29 mouse cellular contexts compared by ENCODE assay signal in genomic region chr7:96626338-96626737, GRCm38 (mm10).
A peak's percentile ranks its signal among the peaks of the same experiment; 100 is the strongest.
DNase-seq lines count a peak whose midpoint lies in the region; ATAC-seq and TF ChIP-seq lines count a peak whose summit lies in the region.
"Had no signal": no experiment of that assay in that cellular context is flagged by ENCODE, and none has a peak within 500 bp of the region (broad histone marks: within the 10 kb centered on the region; RNA-seq: fewer than 3 reads in every experiment).

No protein-coding gene starts in this region.

- no peaks in the 10 kb centered on the region for H3K36me3 ChIP-seq in heart, postnatal 0 days (replicated peaks; ENCODE audit: control insufficient read depth, insufficient read depth, low read length)
- H3K36me3 ChIP-seq in lung, postnatal 0 days (ENCODE audit: insufficient read depth, low read length): no peaks in the 10 kb centered on the region
- H3K36me3 ChIP-seq: embryonic facial prominence, embryonic 15.5 days; heart, embryonic 13.5 days; limb, embryonic 10.5 days; limb, embryonic 15.5 days; liver, embryonic 13.5 days; midbrain, embryonic 13.5 days; stomach, embryonic 15.5 days had no signal

- H3K9ac ChIP-seq in heart, postnatal 0 days (replicated peaks; ENCODE audit: low read depth, low read length): no peak overlapping the region
- H3K9ac ChIP-seq in lung, postnatal 0 days (replicated peaks; ENCODE audit: low read depth): no peak overlapping the region
- H3K9ac ChIP-seq: embryonic facial prominence, embryonic 15.5 days; forebrain, embryonic 13.5 days; heart, embryonic 13.5 days; hindbrain, embryonic 14.5 days; limb, embryonic 15.5 days; liver, embryonic 13.5 days; midbrain, embryonic 13.5 days; stomach, embryonic 15.5 days had no signal

- TF ChIP-seq CTCF in heart, postnatal 0 days (IDR thresholded peaks at IDR 0.05; ENCODE audit: low read depth): no peak
- no peak for TF ChIP-seq CTCF in lung, postnatal 0 days (IDR thresholded peaks at IDR 0.05)

- no peak overlapping the region for H3K4me2 ChIP-seq in heart, postnatal 0 days (ENCODE audit: low read depth, low read length)
- no peak overlapping the region for H3K4me2 ChIP-seq in lung, postnatal 0 days (replicated peaks; ENCODE audit: low read depth, low read length)
- H3K4me2 ChIP-seq: embryonic facial prominence, embryonic 15.5 days; forebrain, embryonic 13.5 days; heart, embryonic 13.5 days; hindbrain, embryonic 14.5 days; limb, embryonic 15.5 days; liver, embryonic 13.5 days; midbrain, embryonic 13.5 days; stomach, embryonic 15.5 days had no signal

- H3K27me3 ChIP-seq in heart, postnatal 0 days (ENCODE audit: control insufficient read depth, insufficient read depth, low read length): no peaks in the 10 kb centered on the region; the same call in 1 of the 2 replicates
- no peaks in the 10 kb centered on the region for H3K27me3 ChIP-seq in lung, postnatal 0 days (replicated peaks; ENCODE audit: insufficient read depth, low read length)
- H3K27me3 ChIP-seq: embryonic facial prominence, embryonic 15.5 days; forebrain, embryonic 13.5 days; limb, embryonic 15.5 days; liver, embryonic 13.5 days; midbrain, embryonic 13.5 days; stomach, embryonic 15.5 days had no signal

- ATAC-seq in heart, postnatal 0 days (ENCODE audit: insufficient read depth, low read depth): 0 out of 2 replicates have a peak, but pooled peaks have one; percentile 36
- ATAC-seq in lung, postnatal 0 days: no peak
- ATAC-seq: activated CD4-positive, CD25-positive, alpha-beta regulatory T cell, adult 4 months; CD4-positive, CD25-positive, alpha-beta regulatory T cell, adult 4 months; forebrain, embryonic 13.5 days; intestine, postnatal 0 days; midbrain, embryonic 13.5 days had no signal

- WGBS in heart, postnatal 0 days: 74% methylated on average over 3 of the region's 3 CpGs
- 70% methylated on average over 3 of the region's 3 CpGs for WGBS in lung, postnatal 0 days

- H3K9me3 ChIP-seq in heart, postnatal 0 days (replicated peaks; ENCODE audit: control insufficient read depth, low read length): no peaks in the 10 kb centered on the region
- H3K9me3 ChIP-seq in lung, postnatal 0 days (ENCODE audit: low read length): no peaks in the 10 kb centered on the region
- H3K9me3 ChIP-seq: embryonic facial prominence, embryonic 15.5 days; forebrain, embryonic 13.5 days; heart, embryonic 13.5 days; limb, embryonic 10.5 days; limb, embryonic 15.5 days; liver, embryonic 13.5 days; midbrain, embryonic 13.5 days; stomach, embryonic 15.5 days had no signal

- TF ChIP-seq EP300 in heart, postnatal 0 days (IDR thresholded peaks at IDR 0.05; ENCODE audit: low read depth): no peak
- no peak for TF ChIP-seq EP300 in lung, postnatal 0 days (IDR thresholded peaks at IDR 0.05)

- peak; percentile 22 for DNase-seq in gastrocnemius, postnatal 10 days
- DNase-seq in gastrocnemius, postnatal 4 days (ENCODE audit: low spot score in 2 of 2): no peak
- no peak for DNase-seq in heart, postnatal 0 days (ENCODE audit: low spot score)
- DNase-seq in heart, adult 18-20 months: no peak
- peak; percentile 14 for DNase-seq in lung, postnatal 10 days
- no peak for DNase-seq in lung, postnatal 0 days (ENCODE audit: low spot score)
- no peak for DNase-seq in testis, postnatal 14 days (ENCODE audit: low spot score)
- no peak for DNase-seq in spleen, postnatal 4 days (ENCODE audit: low spot score in 2 of 2)
- DNase-seq: adrenal gland, adult 2 months; adrenal gland, postnatal 36 days; cerebellum, adult 18-20 months; cerebellum, postnatal 10 days; kidney, adult 9 months; kidney, postnatal 10 days; liver, embryonic 13.5 days; lung, adult 18-20 months; thymus, postnatal 14 days had no signal

- H3K4me1 ChIP-seq in heart, postnatal 0 days (ENCODE audit: control insufficient read depth, insufficient read depth): no peaks in the 10 kb centered on the region
- no peaks in the 10 kb centered on the region for H3K4me1 ChIP-seq in lung, postnatal 0 days (ENCODE audit: insufficient read depth, low read depth, low read length)
- H3K4me1 ChIP-seq: embryonic facial prominence, embryonic 15.5 days; heart, embryonic 13.5 days; limb, embryonic 15.5 days; liver, embryonic 13.5 days; megakaryocyte, embryonic 14.5 days; midbrain, embryonic 13.5 days; stomach, embryonic 15.5 days had no signal

- no peak overlapping the region for H3K4me3 ChIP-seq in heart, postnatal 0 days (ENCODE audit: low read depth, low read length)
- H3K4me3 ChIP-seq in lung, postnatal 0 days (ENCODE audit: low read depth, low read length): no peak overlapping the region
- H3K4me3 ChIP-seq: embryonic facial prominence, embryonic 15.5 days; forebrain, embryonic 13.5 days; heart, embryonic 13.5 days; limb, embryonic 10.5 days; limb, embryonic 15.5 days; liver, embryonic 13.5 days; megakaryocyte, embryonic 14.5 days; midbrain, embryonic 13.5 days; stomach, embryonic 15.5 days had no signal

- H3K27ac ChIP-seq in heart, postnatal 0 days (ENCODE audit: low read depth): no peak overlapping the region
- no peak overlapping the region for H3K27ac ChIP-seq in lung, postnatal 0 days (ENCODE audit: low read length)
- H3K27ac ChIP-seq: embryonic facial prominence, embryonic 15.5 days; forebrain, embryonic 13.5 days; heart, embryonic 13.5 days; hindbrain, embryonic 14.5 days; limb, embryonic 10.5 days; limb, embryonic 15.5 days; liver, embryonic 13.5 days; midbrain, embryonic 13.5 days; stomach, embryonic 15.5 days had no signal

Comparison
In these comparisons a context has a peak if more than half of its experiments do, and no peak if none do; other contexts are left out.
1. DNase-seq: peak in gastrocnemius, postnatal 10 days (single experiment) and lung, postnatal 10 days (single experiment); none in gastrocnemius, postnatal 4 days (0 of 2), heart, postnatal 0 days (single experiment), heart, adult 18-20 months (0 of 2), lung, postnatal 0 days (single experiment), testis, postnatal 14 days (single experiment) and spleen, postnatal 4 days (0 of 2).